Mouse (Mus musculus): ENCODE results near the gene Ift88. TPM values are rescaled to one million over a fixed set of nuclear protein-coding genes. Genes with fewer than 3 reads are reported as not detected.

Ift88 gene
- 3.3 TPM for polyA plus RNA-seq (2017; shearing (Covaris generic))

DNA sequence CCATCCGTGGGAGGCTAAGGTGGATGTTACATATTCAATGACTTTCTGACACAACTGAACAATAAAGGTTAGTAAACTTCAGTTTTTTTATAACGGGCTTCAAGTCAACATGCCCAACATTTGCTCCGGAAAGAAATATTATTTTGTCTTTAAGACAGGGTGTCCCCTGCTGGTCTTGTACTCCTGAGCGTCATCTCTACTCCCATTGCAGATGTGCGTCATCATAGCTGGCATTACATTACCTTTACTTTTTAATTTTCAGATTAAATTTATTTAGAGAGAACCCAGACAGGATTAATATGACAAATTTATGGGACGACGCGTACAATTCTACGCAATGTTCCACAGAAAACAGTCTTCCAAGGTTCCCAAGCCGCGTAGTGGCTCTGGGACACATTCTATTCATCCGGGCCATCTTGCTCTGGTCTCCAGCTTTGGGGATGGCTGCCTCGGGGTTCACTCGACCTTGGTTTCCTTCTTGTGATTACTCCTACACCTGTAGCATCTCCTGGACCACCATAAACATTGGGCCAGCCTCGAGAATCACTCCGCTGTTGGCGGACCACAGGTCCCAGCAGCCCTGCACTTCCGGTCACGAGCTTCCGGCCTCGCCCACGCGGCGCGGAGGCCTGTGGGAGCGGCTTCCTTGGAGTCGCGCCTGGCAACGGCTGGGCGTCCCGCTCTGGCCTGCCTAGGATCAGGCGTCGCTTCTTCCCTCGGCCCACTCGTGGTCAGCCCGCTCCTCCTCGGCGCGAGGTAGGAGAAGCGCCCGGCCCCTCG is at the start of gene Ift88:
Gene Ift88, plus strand, starts transcription at position 631 of the 780 bp plus-strand sequence.

DNA sequence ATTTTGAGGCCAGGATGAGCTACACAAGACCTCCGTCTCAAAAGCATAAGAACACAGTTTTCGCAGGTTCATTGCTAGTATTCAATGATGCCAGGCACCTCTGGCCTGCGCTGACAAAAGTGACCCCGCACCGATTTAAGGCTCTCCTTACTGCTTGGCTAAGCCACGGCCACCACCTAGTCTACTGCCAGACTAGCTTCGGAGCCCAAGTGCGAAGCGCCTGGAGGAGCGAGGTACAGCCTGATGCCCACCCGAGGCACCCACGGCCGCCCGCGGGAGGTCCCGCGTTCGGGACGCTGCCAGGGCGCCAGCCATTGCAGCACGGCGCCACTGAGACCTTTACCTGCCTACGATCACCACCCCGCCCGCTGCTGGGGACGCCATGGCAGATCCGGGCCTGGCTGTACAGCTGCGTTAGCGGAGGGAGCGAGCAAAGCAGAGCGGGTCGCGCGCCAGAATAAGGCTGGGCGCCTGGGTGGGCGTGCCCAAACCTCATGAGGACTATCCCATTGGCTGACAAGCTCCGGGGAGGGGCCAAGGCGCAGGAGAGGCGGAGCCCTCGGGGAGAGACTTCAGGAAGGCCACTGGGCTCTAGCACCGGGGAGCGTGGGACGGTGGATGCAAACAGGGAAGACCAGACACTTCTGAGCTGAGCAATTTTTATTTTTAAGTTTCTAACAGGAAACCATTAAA is 25.7 kb upstream of the Ift88 start, which contains the start of gene Cryl1:
Gene Cryl1, minus strand, starts transcription at position 465 of the 693 bp plus-strand sequence.

GRCm38 (mm10) chr14:57524671-57525387 is 101.0 kb downstream of the Ift88 start, which contains the start of gene Il17d:
Il17d (plus strand) TSS chr14:57524777.

Other genes with a start within 250 kb of the Ift88 start
- 38.0 TPM for gene Cryl1, start 25.5 kb upstream of the Ift88 start, polyA plus RNA-seq (2017; shearing (Covaris generic))
- gene Il17d, start 100.7 kb downstream of the Ift88 start, polyA plus RNA-seq (2017; shearing (Covaris generic)): not detected
- 134 TPM for gene Eef1akmt1, start 147.6 kb downstream of the Ift88 start, polyA plus RNA-seq (2017; shearing (Covaris generic))
- gene Xpo4, start 241.4 kb downstream of the Ift88 start, polyA plus RNA-seq (2017; shearing (Covaris generic)): 46.6 TPM